Mouse (Mus musculus): ENCODE data around the gene Ccdc9.
"Not testable (repeated sequence)": the region's sequence is repeated elsewhere in the genome, so short reads cannot be mapped to it uniquely, and the experiment has no call there.

Gene Ccdc9

GRCm38 (mm10) chr7:16308093-16308492 lies 21.5 kb upstream of the Ccdc9 start, which contains the start of gene Bbc3:
TSS of gene Bbc3 (plus strand) at chr7:16308393.
- DNase-seq (ENCODE audit: low read depth), result not testable (repeated sequence)

GRCm38 (mm10) chr7:16307141-16307540 lies 20.5 kb upstream of the Ccdc9 start:
- not testable (repeated sequence) for DNase-seq (ENCODE audit: low read depth)

- DNase-seq (ENCODE audit: low read depth), result peak; percentile 72
Observed at GRCm38 (mm10) chr7:16299419-16300035, 12.9 kb upstream of the Ccdc9 start.

- DNase-seq (ENCODE audit: low read depth), result no peak
Observed at GRCm38 (mm10) chr7:16298927-16299326, 12.3 kb upstream of the Ccdc9 start.

- DNase-seq (ENCODE audit: low read depth), result no peak
Observed at GRCm38 (mm10) chr7:16297616-16298015, 11.0 kb upstream of the Ccdc9 start.

GRCm38 (mm10) chr7:16296766-16297390 lies 10.3 kb upstream of the Ccdc9 start:
- peak; percentile 82 for DNase-seq (ENCODE audit: low read depth)

GRCm38 (mm10) chr7:16296146-16296545 lies 9.6 kb upstream of the Ccdc9 start:
- no peak for DNase-seq (ENCODE audit: low read depth)

- peak; percentile 73 for DNase-seq (ENCODE audit: low read depth)
Observed at GRCm38 (mm10) chr7:16295321-16295900, 8.8 kb upstream of the Ccdc9 start.

- DNase-seq (ENCODE audit: low read depth), result peak; percentile 92
Observed at GRCm38 (mm10) chr7:16294837-16295236, 8.2 kb upstream of the Ccdc9 start.

- no peak for DNase-seq (ENCODE audit: low read depth)
Observed at GRCm38 (mm10) chr7:16294346-16294745, 7.8 kb upstream of the Ccdc9 start.

GRCm38 (mm10) chr7:16287791-16288190 lies 1.2 kb upstream of the Ccdc9 start:
- DNase-seq (ENCODE audit: low read depth), result no peak

- DNase-seq (ENCODE audit: low read depth), result no peak
Observed at GRCm38 (mm10) chr7:16287016-16287415, 421 bp upstream of the Ccdc9 start.

GRCm38 (mm10) chr7:16285450-16286025 lies 1.1 kb downstream of the Ccdc9 start:
- DNase-seq (ENCODE audit: low read depth), result peak; percentile 51

- no peak for DNase-seq (ENCODE audit: low read depth)
Observed at GRCm38 (mm10) chr7:16284904-16285303, 1.7 kb downstream of the Ccdc9 start.

GRCm38 (mm10) chr7:16284001-16284400 lies 2.6 kb downstream of the Ccdc9 start:
- no peak for DNase-seq (ENCODE audit: low read depth)

- DNase-seq (ENCODE audit: low read depth), result no peak
Observed at GRCm38 (mm10) chr7:16282334-16282733, 4.3 kb downstream of the Ccdc9 start.

- DNase-seq (ENCODE audit: low read depth), result no peak
Observed at GRCm38 (mm10) chr7:16280721-16281120, 5.9 kb downstream of the Ccdc9 start.

- no peak for DNase-seq (ENCODE audit: low read depth)
Observed at GRCm38 (mm10) chr7:16274922-16275890, 11.4 kb downstream of the Ccdc9 start.

- no peak for DNase-seq (ENCODE audit: low read depth)
Observed at GRCm38 (mm10) chr7:16273766-16274140, 12.8 kb downstream of the Ccdc9 start.

- DNase-seq (ENCODE audit: low read depth), result peak; percentile 76
Observed at GRCm38 (mm10) chr7:16273081-16273765, 13.4 kb downstream of the Ccdc9 start, which contains the start of gene Inafm1. TSS of gene Inafm1 (minus strand) at chr7:16273617.

- DNase-seq (ENCODE audit: low read depth), result no peak
Observed at GRCm38 (mm10) chr7:16272681-16273080, 13.9 kb downstream of the Ccdc9 start.

Measured in fibroblast of lung, adult 2 months (primary cell).